Mouse (Mus musculus): ENCODE data around the gene Mgl2. TPM values are rescaled to one million over a fixed set of nuclear protein-coding genes. Genes with fewer than 3 reads are reported as not detected.
"Not testable (repeated sequence)": the region's sequence is repeated elsewhere in the genome, so short reads cannot be mapped to it uniquely, and the experiment has no call there.

Gene Mgl2
- polyA plus RNA-seq, 1 experiment: 1.8 TPM

DNA sequence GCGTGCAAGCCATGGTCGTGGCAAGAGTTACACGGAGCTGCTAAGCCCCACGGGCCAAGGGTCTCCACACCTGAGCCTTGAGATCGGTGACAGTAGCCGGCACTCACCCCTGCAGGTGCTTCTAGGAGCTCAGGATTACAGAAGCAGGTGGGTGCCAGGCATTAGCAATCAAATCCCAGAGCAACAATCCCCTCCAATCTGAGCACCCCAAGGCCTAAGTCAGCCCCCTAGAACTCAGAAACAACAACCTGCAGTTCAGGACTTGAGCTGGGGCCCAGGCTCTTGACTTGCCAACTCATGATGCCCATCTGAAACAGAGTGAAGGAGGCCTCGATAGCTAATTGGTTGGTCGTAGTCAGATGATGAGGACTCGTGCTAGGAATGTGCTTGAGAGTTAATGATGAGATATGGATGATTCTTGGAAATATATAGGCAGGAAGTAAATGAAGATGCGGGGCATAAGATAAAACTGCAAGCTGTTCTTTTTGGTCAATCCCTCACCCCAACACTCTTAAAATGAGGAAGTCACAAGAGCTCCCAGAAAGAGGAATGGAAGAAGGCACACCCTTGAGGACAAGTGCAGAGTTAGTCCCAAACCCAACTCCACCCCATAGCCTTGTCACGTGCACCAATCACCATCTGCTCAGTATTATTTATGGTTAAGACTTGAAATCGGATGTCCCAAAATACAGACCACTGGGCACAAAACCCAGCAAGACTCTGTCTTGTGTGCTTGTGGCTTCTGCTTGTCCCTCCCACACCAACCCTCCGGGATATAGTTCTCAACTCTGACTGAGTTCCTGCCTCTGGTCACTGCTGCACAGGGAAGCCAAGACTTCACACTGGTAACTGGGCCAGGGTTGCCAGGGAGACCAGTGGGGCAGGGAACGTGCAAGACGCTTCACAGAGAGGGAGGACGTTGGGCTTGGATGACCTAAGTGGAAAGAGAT is 36.1 kb downstream of the Mgl2 start:
- no peak overlapping the region for H3ac ChIP-seq (ENCODE audit: control insufficient read depth, insufficient read length, low read depth)
- H3K79me3 ChIP-seq (ENCODE audit: low read depth): no peaks in the 10 kb centered on the region
- no peaks in the 10 kb centered on the region for H3K36me3 ChIP-seq (ENCODE audit: control insufficient read depth, insufficient read depth)
- no peaks in the 10 kb centered on the region for H3K27me3 ChIP-seq (ENCODE audit: control insufficient read depth, insufficient read depth, insufficient read length)
- H3K79me2 ChIP-seq (ENCODE audit: control insufficient read depth, insufficient read depth): no peaks in the 10 kb centered on the region
- TF ChIP-seq CEBPB (IDR thresholded peaks at IDR 0.05; ENCODE audit: low read depth) (no peak), MYOD1 (IDR thresholded peaks at IDR 0.05; ENCODE audit: control insufficient read depth, insufficient read length, low read depth) (no peak), MAX (IDR thresholded peaks at IDR 0.05) (no peak), FOSL1 (IDR thresholded peaks at IDR 0.05; ENCODE audit: insufficient read depth, low read length, poor library complexity, severe bottlenecking) (no peak), CTCF (IDR thresholded peaks at IDR 0.05; ENCODE audit: control insufficient read depth, insufficient read depth, insufficient read length) (no peak), USF1 (IDR thresholded peaks at IDR 0.05; ENCODE audit: low read depth) (no peak), MYOG (IDR thresholded peaks at IDR 0.05; ENCODE audit: control insufficient read depth, extremely low read depth, insufficient read length) (no peak)
- no peak overlapping the region for H3K4me3 ChIP-seq (ENCODE audit: insufficient read depth, poor library complexity, severe bottlenecking)

DNA sequence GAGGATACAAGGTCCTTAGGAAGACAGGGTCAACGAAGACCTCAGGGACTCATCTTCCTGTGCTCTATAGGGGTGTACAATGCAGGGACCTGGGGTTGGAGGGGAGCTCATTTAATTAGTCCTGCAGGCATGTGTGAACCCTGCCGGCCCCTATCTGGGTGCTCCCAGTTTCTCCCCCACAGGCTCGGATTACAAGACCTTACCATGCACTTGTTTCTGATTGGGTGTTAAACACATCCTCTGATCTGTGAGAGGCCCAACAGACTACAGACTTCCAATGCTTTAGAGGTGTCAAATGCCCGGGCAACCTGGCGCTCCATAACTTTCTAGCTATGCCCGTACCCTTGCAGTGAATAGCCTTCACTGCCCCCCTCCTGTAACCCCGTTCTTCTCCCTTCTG is 38.0 kb downstream of the Mgl2 start:
- Histone ChIP-seq H3K36me3 (ENCODE audit: control insufficient read depth, insufficient read depth) (no peaks in the 10 kb centered on the region), H3K27me3 (ENCODE audit: control insufficient read depth, insufficient read depth, insufficient read length) (no peaks in the 10 kb centered on the region), H3K4me3 (ENCODE audit: insufficient read depth, poor library complexity, severe bottlenecking) (no peak overlapping the region), H3K79me3 (ENCODE audit: low read depth) (no peaks in the 10 kb centered on the region), H3ac (ENCODE audit: control insufficient read depth, insufficient read length, low read depth) (no peak overlapping the region), H3K79me2 (ENCODE audit: control insufficient read depth, insufficient read depth) (no peaks in the 10 kb centered on the region)
- TF ChIP-seq CTCF (IDR thresholded peaks at IDR 0.05; ENCODE audit: control insufficient read depth, insufficient read depth, insufficient read length) (no peak), USF1 (IDR thresholded peaks at IDR 0.05; ENCODE audit: low read depth) (no peak), CEBPB (IDR thresholded peaks at IDR 0.05; ENCODE audit: low read depth) (no peak), MYOG (IDR thresholded peaks at IDR 0.05; ENCODE audit: control insufficient read depth, extremely low read depth, insufficient read length) (no peak), FOSL1 (IDR thresholded peaks at IDR 0.05; ENCODE audit: insufficient read depth, low read length, poor library complexity, severe bottlenecking) (no peak)

DNA sequence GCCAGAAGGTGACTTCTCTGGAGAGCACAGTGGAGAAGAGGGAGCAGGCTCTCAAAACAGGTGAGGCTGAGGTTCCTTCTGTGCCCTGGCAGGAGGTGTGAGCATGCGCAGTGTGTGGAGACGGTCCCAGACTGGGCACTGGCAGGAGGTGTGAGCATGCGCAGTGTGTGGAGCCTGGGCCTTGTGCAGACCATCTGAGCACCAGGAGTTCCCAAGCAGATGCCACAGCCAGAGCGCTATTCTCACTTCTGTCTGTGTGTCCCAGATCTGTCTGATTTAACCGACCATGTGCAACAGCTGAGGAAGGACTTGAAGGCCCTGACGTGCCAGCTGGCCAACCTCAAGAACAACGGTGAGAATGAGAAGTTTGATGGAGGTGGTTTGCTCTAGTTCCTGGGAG is 39.3 kb downstream of the Mgl2 start:
- not testable (repeated sequence) for H3K79me2 ChIP-seq (ENCODE audit: control insufficient read depth, insufficient read depth); H3K4me3 ChIP-seq (ENCODE audit: insufficient read depth, poor library complexity, severe bottlenecking)

DNA sequence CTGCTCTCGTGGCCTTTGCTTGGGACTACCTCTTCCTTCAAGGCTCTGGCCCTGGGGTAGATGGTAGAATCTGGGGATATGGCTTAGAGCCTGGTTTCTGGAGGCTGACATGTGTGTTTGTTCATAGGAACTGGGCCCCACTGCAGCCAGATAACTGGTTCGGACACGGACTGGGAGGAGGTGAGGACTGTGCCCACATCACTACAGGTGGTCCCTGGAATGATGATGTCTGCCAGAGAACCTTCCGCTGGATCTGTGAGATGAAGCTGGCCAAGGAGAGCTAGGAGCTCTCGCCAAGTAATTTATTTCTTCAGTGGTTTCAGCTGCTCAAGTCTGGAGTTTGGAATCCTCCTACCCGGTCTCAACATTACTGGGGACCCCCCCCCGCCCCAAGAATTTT is 40.2 kb downstream of the Mgl2 start:
- Histone ChIP-seq H3K79me3 (ENCODE audit: low read depth) (no peaks in the 10 kb centered on the region), H3K27me3 (ENCODE audit: control insufficient read depth, insufficient read depth, insufficient read length) (no peaks in the 10 kb centered on the region), H3K79me2 (ENCODE audit: control insufficient read depth, insufficient read depth) (no peaks in the 10 kb centered on the region), H3K36me3 (ENCODE audit: control insufficient read depth, insufficient read depth) (no peaks in the 10 kb centered on the region), H3K4me3 (ENCODE audit: insufficient read depth, poor library complexity, severe bottlenecking) (no peak overlapping the region), H3ac (ENCODE audit: control insufficient read depth, insufficient read length, low read depth) (no peak overlapping the region)
- no peak for TF ChIP-seq USF1 (IDR thresholded peaks at IDR 0.05; ENCODE audit: low read depth)
- TF ChIP-seq FOSL1 (IDR thresholded peaks at IDR 0.05; ENCODE audit: insufficient read depth, low read length, poor library complexity, severe bottlenecking): no peak
- TF ChIP-seq CTCF (IDR thresholded peaks at IDR 0.05; ENCODE audit: control insufficient read depth, insufficient read depth, insufficient read length): no peak
- no peak for TF ChIP-seq MYOG (IDR thresholded peaks at IDR 0.05; ENCODE audit: control insufficient read depth, extremely low read depth, insufficient read length)
- TF ChIP-seq MAX (IDR thresholded peaks at IDR 0.05): no peak
- TF ChIP-seq MYOD1 (IDR thresholded peaks at IDR 0.05; ENCODE audit: control insufficient read depth, insufficient read length, low read depth): no peak
- TF ChIP-seq CEBPB (IDR thresholded peaks at IDR 0.05; ENCODE audit: low read depth): no peak

More for the DNA sequence above, 39.3 kb downstream of the Mgl2 start:
- H3ac ChIP-seq (ENCODE audit: control insufficient read depth, insufficient read length, low read depth); H3K79me3 ChIP-seq (ENCODE audit: low read depth); H3K27me3 ChIP-seq (ENCODE audit: control insufficient read depth, insufficient read depth, insufficient read length); H3K36me3 ChIP-seq (ENCODE audit: control insufficient read depth, insufficient read depth): not testable (repeated sequence)

DNA sequence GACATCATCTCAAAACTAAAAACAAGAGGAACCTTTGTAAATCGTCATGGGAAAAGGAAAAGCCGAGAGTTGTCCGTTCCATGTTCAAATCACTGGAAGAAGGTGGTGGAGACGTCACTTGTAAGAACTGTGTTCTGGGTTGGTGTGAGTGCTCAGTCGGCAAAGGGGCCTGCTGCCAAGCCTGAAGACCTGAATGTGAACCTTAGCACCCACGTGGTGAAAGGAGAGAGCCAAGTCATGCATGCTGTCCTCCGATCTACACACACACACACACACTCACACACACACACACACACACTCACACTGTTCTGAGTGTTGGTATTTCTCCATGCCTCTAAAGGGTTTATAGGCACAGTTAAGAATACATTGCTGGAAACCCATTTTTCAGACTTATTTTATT is 41.1 kb downstream of the Mgl2 start:
- Histone ChIP-seq H3K36me3 (ENCODE audit: control insufficient read depth, insufficient read depth) (no peaks in the 10 kb centered on the region), H3K79me3 (ENCODE audit: low read depth) (no peaks in the 10 kb centered on the region), H3K4me3 (ENCODE audit: insufficient read depth, poor library complexity, severe bottlenecking) (no peak overlapping the region), H3K79me2 (ENCODE audit: control insufficient read depth, insufficient read depth) (no peaks in the 10 kb centered on the region), H3K27me3 (ENCODE audit: control insufficient read depth, insufficient read depth, insufficient read length) (no peaks in the 10 kb centered on the region), H3ac (ENCODE audit: control insufficient read depth, insufficient read length, low read depth) (no peak overlapping the region)
- TF ChIP-seq USF1 (IDR thresholded peaks at IDR 0.05; ENCODE audit: low read depth) (no peak), FOSL1 (IDR thresholded peaks at IDR 0.05; ENCODE audit: insufficient read depth, low read length, poor library complexity, severe bottlenecking) (no peak), CTCF (IDR thresholded peaks at IDR 0.05; ENCODE audit: control insufficient read depth, insufficient read depth, insufficient read length) (no peak), MYOG (IDR thresholded peaks at IDR 0.05; ENCODE audit: control insufficient read depth, extremely low read depth, insufficient read length) (no peak), MYOD1 (IDR thresholded peaks at IDR 0.05; ENCODE audit: control insufficient read depth, insufficient read length, low read depth) (no peak), MAX (IDR thresholded peaks at IDR 0.05) (no peak), CEBPB (IDR thresholded peaks at IDR 0.05; ENCODE audit: low read depth) (no peak)

DNA sequence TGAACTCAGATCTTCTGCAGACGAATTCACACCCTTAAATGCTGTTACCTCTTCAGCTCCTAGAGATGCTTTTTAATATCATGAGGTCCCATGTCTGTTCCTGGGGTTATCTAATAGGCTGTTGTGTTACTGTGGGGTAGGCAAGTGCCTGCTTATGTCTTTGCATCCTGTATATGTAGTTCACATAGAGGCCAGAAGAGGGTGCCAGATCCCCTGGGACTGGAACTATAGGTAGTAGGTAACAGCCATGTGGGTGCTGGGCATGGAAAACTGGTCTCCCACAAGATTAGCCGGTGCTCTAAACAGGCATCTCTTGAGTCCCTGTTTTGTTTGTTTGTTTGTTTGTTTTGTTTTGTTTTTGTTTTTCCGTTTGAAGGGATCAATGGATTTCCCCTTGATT is 41.7 kb downstream of the Mgl2 start:
- H3K36me3 ChIP-seq (ENCODE audit: control insufficient read depth, insufficient read depth): no peaks in the 10 kb centered on the region
- TF ChIP-seq CTCF (IDR thresholded peaks at IDR 0.05; ENCODE audit: control insufficient read depth, insufficient read depth, insufficient read length) (peak; percentile 9), MYOG (IDR thresholded peaks at IDR 0.05; ENCODE audit: control insufficient read depth, extremely low read depth, insufficient read length) (no peak), CEBPB (IDR thresholded peaks at IDR 0.05; ENCODE audit: low read depth) (no peak), FOSL1 (IDR thresholded peaks at IDR 0.05; ENCODE audit: insufficient read depth, low read length, poor library complexity, severe bottlenecking) (no peak), MAX (IDR thresholded peaks at IDR 0.05) (no peak), MYOD1 (IDR thresholded peaks at IDR 0.05; ENCODE audit: control insufficient read depth, insufficient read length, low read depth) (no peak), USF1 (IDR thresholded peaks at IDR 0.05; ENCODE audit: low read depth) (no peak)
- no peaks in the 10 kb centered on the region for H3K79me3 ChIP-seq (ENCODE audit: low read depth)
- H3K79me2 ChIP-seq (ENCODE audit: control insufficient read depth, insufficient read depth): no peaks in the 10 kb centered on the region
- H3ac ChIP-seq (ENCODE audit: control insufficient read depth, insufficient read length, low read depth): no peak overlapping the region
- H3K4me3 ChIP-seq (ENCODE audit: insufficient read depth, poor library complexity, severe bottlenecking): no peak overlapping the region
- no peaks in the 10 kb centered on the region for H3K27me3 ChIP-seq (ENCODE audit: control insufficient read depth, insufficient read depth, insufficient read length)

Data from C2C12 (cell line).